Mouse (Mus musculus) olfactory bulb, adult 2 months (tissue): Measurements from ENCODE around the gene Gm49380. TPM values are rescaled to one million over a fixed set of nuclear protein-coding genes. Genes with fewer than 3 reads are reported as not detected.

Experiments used
- H3K27ac ChIP-seq: fragments of 200-500 bp; 2 replicates; pipeline ENCODE4 v1.5.1; 2012; ENCODE audit warnings: low read depth, low read length; ENCODE audit not compliant: insufficient read depth
- H3K4me1 ChIP-seq: fragments of 200-500 bp; 2 replicates; pipeline ENCODE4 v1.6.1; 2012; ENCODE audit warnings: low read length; ENCODE audit not compliant: control insufficient read depth, insufficient read depth
- H3K4me3 ChIP-seq: fragments of 200-500 bp; 2 replicates; pipeline ENCODE4 v1.5.1; 2012; ENCODE audit warnings: mild to moderate bottlenecking, low read depth, low read length, moderate library complexity; ENCODE audit not compliant: insufficient read depth
- CTCF ChIP-seq: fragments of 200-500 bp; IDR thresholded peaks from 2 replicates; pipeline ENCODE4 v1.5.1; 2012; ENCODE audit warnings: low read depth, mild to moderate bottlenecking, low read length, moderate library complexity; ENCODE audit not compliant: insufficient read depth
- POLR2A ChIP-seq: fragments of 200-500 bp; IDR thresholded peaks from 2 replicates; pipeline ENCODE4 v1.6.1; 2012; ENCODE audit warnings: mild to moderate bottlenecking, low read depth, low read length, moderate library complexity; ENCODE audit not compliant: insufficient read depth
- WGBS: fragments of 180-500 bp; shearing (Covaris S2); methylation state at CpG from one replicate; pipeline ENCODE4 v1.1.7; 2018; 5-methylcytosine and 5-hydroxymethylcytosine counted together
- polyA plus RNA-seq: library from polyadenylated mRNA; stranded (reverse); fragments of >200 nt; gene quantifications from 2 replicates; pipeline ENCODE4 v1.2.4, GENCODE M21; 2012; ENCODE audit warnings: low replicate concordance; ENCODE audit not compliant: missing spikeins, insufficient read depth, insufficient read length

The Gm49380 gene
- polyA plus RNA-seq, 1 experiment, result not detected

DNA sequence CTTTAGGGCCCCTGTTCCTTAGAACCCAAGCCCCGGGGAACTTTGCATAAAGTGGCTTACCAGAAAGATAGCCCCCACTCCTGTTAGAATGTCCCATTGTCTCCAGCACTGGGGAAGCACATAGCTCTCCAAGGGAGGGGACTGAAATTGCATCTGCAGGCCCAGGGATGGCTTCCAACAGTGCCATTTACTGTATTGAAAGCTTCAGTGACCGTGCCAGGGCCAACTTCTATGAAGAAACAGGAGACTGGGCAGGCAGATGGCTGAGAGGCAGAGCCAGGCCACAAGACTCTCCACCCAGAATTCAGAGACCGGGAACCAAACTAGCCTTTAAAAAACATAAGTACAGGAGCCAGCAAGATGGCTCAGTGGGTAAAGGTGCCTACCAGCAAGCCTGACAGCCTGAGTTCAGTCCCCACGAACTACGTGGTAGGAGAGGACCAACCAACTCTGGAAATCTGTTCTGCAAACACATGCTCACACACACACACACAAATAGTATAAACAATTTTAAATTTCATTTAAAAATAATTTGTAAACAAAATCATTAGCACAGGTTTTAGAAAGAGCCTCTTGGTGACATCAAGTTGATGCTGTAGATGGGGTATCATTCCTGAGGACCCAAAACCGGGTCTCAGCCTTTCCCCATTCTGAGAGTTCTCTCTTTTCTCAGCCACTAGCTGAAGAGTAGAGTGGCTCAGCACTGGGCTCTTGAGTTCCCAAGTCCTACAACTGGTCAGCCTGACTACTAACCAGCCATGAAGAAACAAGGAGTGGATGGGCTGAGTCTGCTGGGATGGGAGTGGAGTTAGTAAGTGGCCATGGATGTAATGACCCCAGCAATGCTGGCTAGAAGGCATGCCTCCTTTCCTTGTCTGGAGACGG, 71.5 kb downstream of the Gm49380 start:
- 79% methylated on average over 7 of the region's 7 CpGs for WGBS
- Histone ChIP-seq H3K27ac (no peak overlapping the region), H3K4me3 (no peak overlapping the region), H3K4me1 (peaks cover 22% of the 10 kb centered on the region)
- TF ChIP-seq CTCF (no peak), POLR2A (no peak)

DNA sequence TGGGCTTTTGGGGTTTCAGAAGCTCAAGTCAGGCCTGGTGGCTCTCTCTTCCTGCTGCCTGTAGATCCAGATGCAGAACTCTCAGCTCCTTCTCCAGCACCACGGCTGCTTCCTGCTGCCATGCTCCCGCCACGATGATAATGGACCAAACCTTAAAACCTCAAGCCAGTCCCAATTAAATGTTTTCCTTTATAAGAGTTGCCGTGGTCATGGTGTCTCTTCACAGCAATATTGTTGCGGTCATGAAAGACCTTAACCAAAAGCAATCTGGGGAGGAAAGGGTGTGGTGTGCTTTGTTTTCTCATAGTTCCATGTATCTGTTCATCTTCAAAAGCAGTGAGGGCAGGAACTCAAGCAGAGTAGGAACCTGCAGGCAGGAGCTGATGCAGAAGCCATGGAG, 76.2 kb downstream of the Gm49380 start:
- H3K27ac ChIP-seq, result no peak overlapping the region
- 94% methylated on average over 5 of the region's 5 CpGs for WGBS
- H3K4me1 ChIP-seq, result peaks cover 5% of the 10 kb centered on the region
- no peak overlapping the region for H3K4me3 ChIP-seq
- no peak for TF ChIP-seq POLR2A
- TF ChIP-seq CTCF, result no peak

DNA sequence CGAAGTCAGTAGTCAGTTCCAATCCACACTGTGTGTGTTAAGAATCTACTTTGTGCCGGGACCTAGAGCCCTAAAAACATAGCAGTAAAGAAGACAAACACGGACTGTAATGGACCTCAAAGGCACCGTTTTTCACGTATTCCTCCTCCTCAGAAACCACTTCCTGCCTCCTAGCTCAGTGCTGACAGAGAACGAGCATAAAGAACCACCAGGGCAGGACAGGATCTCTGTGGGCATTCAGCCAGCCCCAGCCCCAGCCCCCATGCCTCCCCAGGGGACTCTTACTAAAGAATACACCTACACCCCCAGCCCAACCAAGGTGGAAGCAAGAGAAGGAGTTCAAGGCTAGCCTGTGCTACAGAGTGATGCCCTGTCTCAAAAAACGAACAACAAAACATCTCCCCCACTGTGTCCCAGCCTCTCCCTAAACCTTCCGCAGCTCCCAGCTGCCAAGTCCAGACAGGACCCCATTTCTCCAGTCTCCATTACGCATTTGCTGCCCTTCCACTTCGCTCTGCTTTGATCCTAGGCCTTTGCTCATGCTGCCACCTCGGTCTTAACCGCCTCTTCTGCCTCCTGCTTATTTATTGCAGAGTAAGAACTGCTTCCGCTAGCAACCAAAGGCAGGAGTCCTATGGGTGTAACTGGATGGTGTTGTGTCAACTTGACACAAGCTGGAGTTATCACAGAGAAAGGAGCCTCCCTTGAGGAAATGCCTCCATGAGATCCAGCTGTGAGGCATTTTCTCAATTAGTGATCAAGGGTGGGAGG, 79.2 kb downstream of the Gm49380 start:
- Histone ChIP-seq H3K4me1 (no peaks in the 10 kb centered on the region), H3K4me3 (no peak overlapping the region), H3K27ac (no peak overlapping the region)
- no peak for TF ChIP-seq POLR2A
- WGBS, result 64% methylated on average over 13 of the region's 13 CpGs

DNA sequence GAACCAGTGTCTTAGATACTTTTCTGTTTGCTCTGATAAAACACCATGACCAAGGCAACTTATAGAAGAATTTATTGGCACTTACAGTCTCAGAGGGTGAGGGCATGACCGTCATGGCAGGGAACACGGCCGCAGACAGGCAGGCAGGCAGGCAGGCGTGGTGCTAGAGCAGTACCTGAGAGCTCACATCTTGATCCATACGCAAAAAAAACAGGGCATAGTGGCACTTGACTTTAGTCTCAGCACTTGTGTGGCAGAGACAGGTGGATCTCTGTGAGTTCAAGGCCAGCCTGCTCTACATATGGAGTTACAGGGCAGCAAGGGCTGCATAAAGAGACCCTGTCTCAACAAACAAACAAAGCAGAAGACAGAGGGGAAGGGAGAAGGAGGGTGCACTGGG, 80.0 kb downstream of the Gm49380 start:
- no peak overlapping the region for H3K4me3 ChIP-seq
- WGBS, result 96% methylated on average over 5 of the region's 5 CpGs
- TF ChIP-seq POLR2A, result no peak
- no peak for TF ChIP-seq CTCF

DNA sequence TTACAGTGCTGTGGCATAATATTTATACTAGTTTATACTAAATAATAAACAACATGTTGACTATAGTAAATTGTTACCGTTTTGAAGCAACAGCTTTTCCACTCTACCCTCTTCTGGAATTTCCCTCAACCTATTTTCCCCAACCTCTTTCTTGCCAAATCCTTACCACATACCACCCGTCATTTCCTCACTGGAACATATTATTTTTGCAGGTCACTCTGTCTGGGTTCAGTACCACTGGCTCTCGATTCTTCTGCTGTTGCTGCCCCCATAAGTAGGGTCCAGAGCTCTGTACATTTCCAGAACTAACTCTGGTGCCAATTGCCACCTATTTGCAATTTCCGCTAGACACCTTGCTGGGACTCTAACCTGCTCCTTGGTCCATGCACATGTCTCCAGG, 81.4 kb downstream of the Gm49380 start:
- WGBS, result 81% methylated on average over 4 of the region's 4 CpGs
- no peak for TF ChIP-seq CTCF
- TF ChIP-seq POLR2A, result no peak
- Histone ChIP-seq H3K4me3 (no peak overlapping the region), H3K4me1 (no peaks in the 10 kb centered on the region), H3K27ac (no peak overlapping the region)

More for the DNA sequence above, 80.0 kb downstream of the Gm49380 start:
- Histone ChIP-seq H3K27ac (no peak overlapping the region), H3K4me1 (no peaks in the 10 kb centered on the region)

DNA sequence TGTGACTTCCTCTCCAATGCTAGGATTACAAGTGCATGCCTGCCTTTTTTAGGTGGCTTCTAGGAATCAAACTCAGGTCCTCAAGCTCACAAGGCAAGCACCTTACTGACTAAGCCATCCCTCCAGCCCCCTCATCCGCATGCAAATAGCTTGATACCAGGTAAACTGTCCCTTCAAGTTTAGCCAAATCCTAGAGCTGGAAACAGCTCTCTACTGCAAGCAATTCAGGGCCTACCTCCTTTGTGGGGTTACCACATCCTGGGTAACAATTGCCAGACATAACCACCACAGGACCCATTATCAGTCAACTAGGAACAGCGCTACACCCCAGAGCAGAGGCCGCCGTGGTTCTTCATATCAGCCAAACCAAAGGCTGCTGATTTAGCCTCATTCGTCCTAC, 82.2 kb downstream of the Gm49380 start:
- TF ChIP-seq CTCF, result no peak
- no peak for TF ChIP-seq POLR2A
- WGBS, result 86% methylated on average over 5 of the region's 5 CpGs
- H3K4me3 ChIP-seq, result no peak overlapping the region
- H3K27ac ChIP-seq, result no peak overlapping the region
- no peaks in the 10 kb centered on the region for H3K4me1 ChIP-seq

DNA sequence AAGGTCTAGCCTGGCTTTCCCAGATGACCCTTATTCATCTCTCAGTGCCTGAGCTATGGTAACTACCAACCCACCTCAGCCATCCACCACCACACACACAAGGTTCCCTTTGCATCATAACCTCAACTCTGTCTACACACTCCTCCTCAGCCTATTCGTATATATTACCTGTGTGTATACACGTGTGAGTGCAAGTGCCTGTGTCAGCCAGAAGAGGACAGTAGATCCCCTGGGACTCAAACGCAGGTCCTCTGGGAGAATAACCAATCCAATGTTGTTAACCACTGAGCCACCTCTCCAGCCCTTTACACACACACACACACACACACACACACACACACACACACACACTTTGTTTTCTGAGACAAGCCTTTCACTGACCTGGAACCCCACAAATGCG, 82.7 kb downstream of the Gm49380 start:
- Histone ChIP-seq H3K4me1 (no peaks in the 10 kb centered on the region), H3K27ac (no peak overlapping the region), H3K4me3 (no peak overlapping the region)
- WGBS, result 95% methylated on average over 4 of the region's 4 CpGs
- no peak for TF ChIP-seq CTCF
- TF ChIP-seq POLR2A, result no peak

DNA sequence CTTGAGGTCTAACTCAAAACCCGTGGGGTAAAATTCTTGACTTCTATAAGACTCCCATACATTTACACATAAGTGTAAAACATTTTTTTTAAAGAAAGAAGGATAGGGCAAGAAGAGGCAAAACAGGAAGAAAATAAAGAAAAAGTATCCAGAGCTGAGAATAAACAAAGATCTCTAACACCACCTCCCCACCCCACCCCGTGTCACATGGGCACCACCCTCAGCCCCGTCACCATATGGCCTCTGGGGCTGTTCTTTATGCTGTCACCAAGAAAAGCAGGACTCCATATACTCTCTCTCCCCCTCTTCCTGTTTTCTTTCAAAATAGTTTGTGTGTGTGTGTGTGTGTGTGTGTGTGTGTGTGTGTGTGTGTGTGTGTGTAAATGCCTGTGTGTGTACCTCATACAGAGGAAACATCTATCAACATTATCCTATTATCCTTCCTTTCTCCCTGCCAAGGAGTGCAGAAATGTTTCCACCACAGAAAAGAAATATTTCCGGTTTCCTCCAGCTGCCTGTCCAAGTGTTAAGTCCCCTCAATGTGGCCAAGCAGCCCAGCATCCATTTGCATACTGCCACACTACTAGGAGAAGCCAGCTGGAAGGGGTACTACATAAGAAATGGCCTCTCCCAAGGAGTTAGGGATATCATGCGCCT, 83.6 kb downstream of the Gm49380 start:
- H3K27ac ChIP-seq, result no peak overlapping the region
- no peaks in the 10 kb centered on the region for H3K4me1 ChIP-seq
- TF ChIP-seq POLR2A (no peak), CTCF (no peak)
- no peak overlapping the region for H3K4me3 ChIP-seq
- WGBS, result 67% methylated on average over 5 of the region's 5 CpGs

DNA sequence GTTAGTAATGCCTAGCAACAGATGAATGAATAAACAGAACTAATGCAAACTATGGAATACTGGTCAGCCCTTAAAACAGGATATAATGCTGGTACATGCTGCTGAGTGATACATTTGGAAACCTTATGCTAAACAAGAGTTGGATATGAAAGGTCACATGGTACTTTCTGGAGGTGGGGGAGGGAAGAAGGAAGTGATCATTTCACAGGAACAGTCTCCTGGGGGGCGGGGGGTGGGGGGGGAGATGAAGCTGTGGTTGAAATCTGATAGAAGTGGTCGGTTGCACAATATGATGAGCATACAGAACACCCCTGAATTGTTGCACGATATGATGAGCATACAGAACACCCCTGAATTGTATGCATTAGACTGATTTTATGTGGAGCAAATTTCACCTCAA, 89.2 kb downstream of the Gm49380 start:
- TF ChIP-seq CTCF (no peak), POLR2A (no peak)
- H3K27ac ChIP-seq, result no peak overlapping the region
- no peak overlapping the region for H3K4me3 ChIP-seq
- WGBS, result 64% methylated on average over 3 of the region's 3 CpGs
- H3K4me1 ChIP-seq, result no peaks in the 10 kb centered on the region
